In the genomic region with DNA sequence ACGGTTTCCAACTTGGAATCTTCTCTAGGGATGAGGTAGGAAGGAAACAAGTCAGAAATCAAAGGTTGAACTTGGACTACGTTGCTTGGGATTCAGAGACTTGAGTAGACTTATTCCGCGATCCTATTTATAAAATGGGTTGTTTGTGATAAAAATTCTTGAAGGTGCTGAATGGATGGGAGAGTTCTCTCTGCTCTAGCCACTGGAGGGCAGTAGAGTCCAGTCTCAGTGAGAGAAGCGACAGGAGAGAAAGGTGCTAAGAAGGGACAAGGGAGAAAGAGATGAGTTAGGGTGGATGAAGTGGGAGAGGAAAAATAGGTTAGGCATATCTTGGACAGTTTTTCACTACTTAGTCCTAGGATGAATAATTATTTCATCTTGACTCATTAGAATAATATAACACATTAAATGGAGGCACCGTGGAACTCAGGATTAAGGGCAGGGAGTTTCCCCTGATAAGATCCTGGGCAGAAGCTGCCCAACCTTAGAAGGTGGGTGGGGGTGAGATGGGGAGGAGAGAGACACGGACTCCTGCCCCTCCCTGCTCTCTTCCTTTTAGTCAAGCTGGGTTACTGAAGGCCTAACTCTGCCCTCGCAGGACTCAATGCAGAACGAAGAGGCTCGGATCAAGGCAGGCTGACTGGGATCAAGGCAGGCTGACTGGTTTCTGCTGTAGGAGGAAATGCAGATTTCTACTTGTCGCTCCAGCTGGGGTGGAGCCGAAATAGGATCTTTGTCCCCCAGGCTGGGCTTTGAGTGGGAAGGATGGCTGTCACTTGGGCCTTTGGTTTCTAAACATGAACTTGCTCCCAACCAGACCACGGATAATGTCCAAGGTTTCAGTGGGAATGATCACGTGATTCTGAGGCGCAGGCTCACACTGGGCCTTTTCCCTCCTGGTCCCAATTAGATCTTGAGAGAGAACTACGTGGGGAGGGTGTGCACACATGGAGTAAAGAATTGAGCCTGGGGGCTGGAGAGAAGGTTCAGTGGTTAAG, we compare ENCODE assay signal across 8 mouse cellular contexts. TPM values are rescaled to one million over a fixed set of nuclear protein-coding genes. Genes with fewer than 3 reads are reported as not detected.
DNase-seq lines count a peak whose midpoint lies in the region; ATAC-seq lines count a peak whose summit lies in the region.

No protein-coding gene starts in this region.

- peaks cover 3% of the 10 kb centered on the region; the same call in 1 of the 2 replicates for H3K4me1 ChIP-seq in forebrain, embryonic 11.5 days (replicated peaks; ENCODE audit: control insufficient read depth, insufficient read depth, low read length)
- H3K4me1 ChIP-seq in hindbrain, embryonic 11.5 days (replicated peaks; ENCODE audit: control insufficient read depth, insufficient read depth, low read length), result peaks cover 3% of the 10 kb centered on the region; the same call in 1 of the 2 replicates
- H3K4me1 ChIP-seq in lung, embryonic 16.5 days (replicated peaks; ENCODE audit: control insufficient read depth, insufficient read depth, low read length), result peaks cover 9% of the 10 kb centered on the region

- DNase-seq in MN1 (ENCODE audit: low spot score), result peak; percentile 85
- DNase-seq in c-Kit-positive CD71-positive TER-119-positive erythroid progenitor cells, embryonic 14.5 days (ENCODE audit: low spot score), result peak; percentile 89
- DNase-seq in forebrain, embryonic 11.5 days (ENCODE audit: low spot score), result peak; percentile 74
- DNase-seq in hindbrain, embryonic 11.5 days (ENCODE audit: low spot score), result peak; percentile 85
- DNase-seq in layer of hippocampus, adult 8-10 months (ENCODE audit: low spot score in 2 of 2), result peak; percentile 65 to 66
- peak; percentile 90 for DNase-seq in retina, embryonic 14.5 days (ENCODE audit: low spot score)
- DNase-seq in thymus, postnatal 25 days, result peak; percentile 78

- peak overlapping the region; percentile 56 for H3K9ac ChIP-seq in forebrain, embryonic 11.5 days (ENCODE audit: low read length)
- H3K9ac ChIP-seq in hindbrain, embryonic 11.5 days (ENCODE audit: low read depth, low read length), result peak overlapping the region; percentile 65
- peak overlapping the region; percentile 70 for H3K9ac ChIP-seq in lung, embryonic 16.5 days (ENCODE audit: low read length)

- WGBS in forebrain, embryonic 11.5 days, result 36% methylated on average over 16 of the region's 16 CpGs
- WGBS in hindbrain, embryonic 11.5 days, result 29% methylated on average over 16 of the region's 16 CpGs
- WGBS in lung, embryonic 16.5 days, result 33% methylated on average over 16 of the region's 16 CpGs

- H3K27ac ChIP-seq in forebrain, embryonic 11.5 days (ENCODE audit: low read depth, low read length), result peak overlapping the region; percentile 42; the same call in 1 of the 2 replicates
- 0 out of 2 replicates have a peak overlapping the region, but pooled peaks have one; percentile 48 for H3K27ac ChIP-seq in hindbrain, embryonic 11.5 days (ENCODE audit: low read depth, low read length)
- 0 out of 2 replicates have a peak overlapping the region, but pooled peaks have one; percentile 11 for H3K27ac ChIP-seq in lung, embryonic 16.5 days (ENCODE audit: low read length)

- ATAC-seq in forebrain, embryonic 11.5 days (replicated peaks; ENCODE audit: low FRiP score), result peak; percentile 64
- peak; percentile 81 for ATAC-seq in hindbrain, embryonic 11.5 days (ENCODE audit: low FRiP score)
- peak; percentile 70 for ATAC-seq in lung, embryonic 16.5 days (ENCODE audit: low read depth)

- H3K36me3 ChIP-seq in forebrain, embryonic 11.5 days (ENCODE audit: control insufficient read depth, insufficient read depth, low read length), result peaks cover 9% of the 10 kb centered on the region
- H3K36me3 ChIP-seq in hindbrain, embryonic 11.5 days (ENCODE audit: control insufficient read depth, insufficient read depth, low read length), result no peaks in the 10 kb centered on the region
- peaks cover 5% of the 10 kb centered on the region; the same call in 1 of the 2 replicates for H3K36me3 ChIP-seq in lung, embryonic 16.5 days (ENCODE audit: control insufficient read depth, insufficient read depth, low read length)

- peaks cover 3% of the 10 kb centered on the region; the same call in 1 of the 2 replicates for H3K9me3 ChIP-seq in forebrain, embryonic 11.5 days (ENCODE audit: control insufficient read depth, low read length)
- 0 out of 2 replicates have a peak, but pooled peaks cover 2% of the 10 kb centered on the region for H3K9me3 ChIP-seq in hindbrain, embryonic 11.5 days (ENCODE audit: control insufficient read depth, low read length)
- no peaks in the 10 kb centered on the region for H3K9me3 ChIP-seq in lung, embryonic 16.5 days (ENCODE audit: control insufficient read depth, low read length)

- peak overlapping the region; percentile 43 for H3K4me3 ChIP-seq in forebrain, embryonic 11.5 days (ENCODE audit: low read depth, low read length)
- H3K4me3 ChIP-seq in hindbrain, embryonic 11.5 days (ENCODE audit: low read depth, low read length), result peak overlapping the region; percentile 52
- H3K4me3 ChIP-seq in lung, embryonic 16.5 days (ENCODE audit: low read length), result peak overlapping the region; percentile 53

- no peaks in the 10 kb centered on the region for H3K27me3 ChIP-seq in forebrain, embryonic 11.5 days (ENCODE audit: control insufficient read depth, insufficient read depth, low read length)
- H3K27me3 ChIP-seq in hindbrain, embryonic 11.5 days (ENCODE audit: control insufficient read depth, insufficient read depth, low read length), result no peaks in the 10 kb centered on the region
- no peaks in the 10 kb centered on the region for H3K27me3 ChIP-seq in lung, embryonic 16.5 days (ENCODE audit: control insufficient read depth, insufficient read depth, low read depth, low read length)

- H3K4me2 ChIP-seq in forebrain, embryonic 11.5 days (ENCODE audit: low read depth, low read length, severe bottlenecking), result peak overlapping the region; percentile 70
- H3K4me2 ChIP-seq in hindbrain, embryonic 11.5 days (replicated peaks; ENCODE audit: low read depth, low read length), result peak overlapping the region; percentile 86
- peak overlapping the region; percentile 59 for H3K4me2 ChIP-seq in lung, embryonic 16.5 days (ENCODE audit: low read depth, low read length)

RNA-seq across cellular contexts. Expression of gene Klhdc9, which starts 0.8 kb away (rescaled TPM):
- 1.7 and 2.3 TPM in 2 replicates for polyA plus RNA-seq in forebrain, embryonic 11.5 days (2014; fragmentation: Nextera tagmentation; extraction: Ambion mirVana)
- polyA plus RNA-seq in hindbrain, embryonic 11.5 days (2014; fragmentation: Nextera tagmentation; extraction: Ambion mirVana), result 1.3 and 2.0 TPM in 2 replicates
- 10 to 100 TPM in 2 of 4 experiments, 1 to 10 TPM in 2; 5.1 to 11.7 (median 8.2) TPM for total RNA-seq in layer of hippocampus, adult 8-10 months (2022)
- polyA plus RNA-seq in lung, embryonic 16.5 days (2015; fragmentation: Nextera tagmentation; extraction: Ambion mirVana), result 3.8 and 4.4 TPM in 2 replicates

RNA-seq across cellular contexts. Expression of gene Nectin4, which starts 8.5 kb away (rescaled TPM):
- 0.90 and 1.2 TPM in 2 replicates for polyA plus RNA-seq in forebrain, embryonic 11.5 days (2014; fragmentation: Nextera tagmentation; extraction: Ambion mirVana)
- 0.66 and 0.96 TPM in 2 replicates for polyA plus RNA-seq in hindbrain, embryonic 11.5 days (2014; fragmentation: Nextera tagmentation; extraction: Ambion mirVana)
- total RNA-seq in layer of hippocampus, adult 8-10 months (2022), result 1 to 10 TPM; 5.6 to 7.6 (median 6.5) TPM
- 7.4 and 9.4 TPM in 2 replicates for polyA plus RNA-seq in lung, embryonic 16.5 days (2015; fragmentation: Nextera tagmentation; extraction: Ambion mirVana)

RNA-seq across cellular contexts. Expression of gene Pfdn2, which starts 15.9 kb away (rescaled TPM):
- 58.4 and 65.7 TPM in 2 replicates for polyA plus RNA-seq in forebrain, embryonic 11.5 days (2014; fragmentation: Nextera tagmentation; extraction: Ambion mirVana)
- 68.3 and 68.4 TPM in 2 replicates for polyA plus RNA-seq in hindbrain, embryonic 11.5 days (2014; fragmentation: Nextera tagmentation; extraction: Ambion mirVana)
- 100 to 1,000 TPM in 3 of 4 experiments, 10 to 100 TPM in 1; 97.7 to 171 (median 130) TPM for total RNA-seq in layer of hippocampus, adult 8-10 months (2022)
- polyA plus RNA-seq in lung, embryonic 16.5 days (2015; fragmentation: Nextera tagmentation; extraction: Ambion mirVana), result 86.4 and 99.8 TPM in 2 replicates

RNA-seq across cellular contexts. Expression of gene Nit1, which starts 16.0 kb away (rescaled TPM):
- polyA plus RNA-seq in forebrain, embryonic 11.5 days (2014; fragmentation: Nextera tagmentation; extraction: Ambion mirVana), result 31.7 and 35.6 TPM in 2 replicates
- 30.7 and 35.3 TPM in 2 replicates for polyA plus RNA-seq in hindbrain, embryonic 11.5 days (2014; fragmentation: Nextera tagmentation; extraction: Ambion mirVana)
- total RNA-seq in layer of hippocampus, adult 8-10 months (2022), result 10 to 100 TPM; 40.1 to 54.1 (median 45.6) TPM
- 43.5 and 44.9 TPM in 2 replicates for polyA plus RNA-seq in lung, embryonic 16.5 days (2015; fragmentation: Nextera tagmentation; extraction: Ambion mirVana)

RNA-seq across cellular contexts. Expression of gene Arhgap30, which starts 27.3 kb away (rescaled TPM):
- polyA plus RNA-seq in forebrain, embryonic 11.5 days (2014; fragmentation: Nextera tagmentation; extraction: Ambion mirVana), result 0.49 and 0.53 TPM in 2 replicates
- polyA plus RNA-seq in hindbrain, embryonic 11.5 days (2014; fragmentation: Nextera tagmentation; extraction: Ambion mirVana), result 0.54 and 0.99 TPM in 2 replicates
- 1 to 10 TPM; 1.9 to 8.7 (median 4.9) TPM for total RNA-seq in layer of hippocampus, adult 8-10 months (2022)
- 2.6 and 3.2 TPM in 2 replicates for polyA plus RNA-seq in lung, embryonic 16.5 days (2015; fragmentation: Nextera tagmentation; extraction: Ambion mirVana)

Comparison
In these comparisons a context has a peak if more than half of its experiments do, and no peak if none do; other contexts are left out.
1. Peak in every context shown above with its lines: DNase-seq, ATAC-seq, H3K4me3 ChIP-seq and H3K27ac ChIP-seq.